Mouse (Mus musculus) lung, embryonic 16.5 days (tissue): Measurements from ENCODE around the gene Tbc1d8b. TPM values are rescaled to one million over a fixed set of nuclear protein-coding genes. Genes with fewer than 3 reads are reported as not detected.
A peak's percentile ranks its signal among the peaks of the same experiment; 100 is the strongest.

Source experiments
- ATAC-seq: fragments of 200-750 bp; cut with Nextera tagmentation; 2 replicates; pipeline ENCODE4 v1.8.0; 2017; ENCODE audit warnings: low read depth, mild to moderate bottlenecking, moderate library complexity
- H3K27ac ChIP-seq: fragments of 300-500 bp; sonication (generic); 2 replicates; pipeline ENCODE4 v1.5.1; 2014; ENCODE audit warnings: mild to moderate bottlenecking, control low read depth, low read length
- H3K27me3 ChIP-seq: fragments of 300-500 bp; sonication (generic); 2 replicates; pipeline ENCODE4 v1.6.1; 2014; ENCODE audit warnings: low read depth, low read length, mixed read lengths; ENCODE audit not compliant: control insufficient read depth, insufficient read depth
- H3K36me3 ChIP-seq: fragments of 300-500 bp; sonication (generic); 2 replicates; pipeline ENCODE4 v1.6.1; 2014; ENCODE audit warnings: low read length; ENCODE audit not compliant: control insufficient read depth, insufficient read depth
- H3K4me1 ChIP-seq: fragments of 300-500 bp; sonication (generic); replicated peaks from 2 replicates; pipeline ENCODE4 v1.6.1; 2014; ENCODE audit warnings: low read length, mixed read lengths; ENCODE audit not compliant: control insufficient read depth, insufficient read depth
- H3K4me2 ChIP-seq: fragments of 300-500 bp; sonication (generic); 2 replicates; pipeline ENCODE4 v1.6.1; 2014; ENCODE audit warnings: low read depth, low read length, control low read depth
- H3K4me3 ChIP-seq: fragments of 300-500 bp; sonication (generic); 2 replicates; pipeline ENCODE4 v1.5.1; 2014; ENCODE audit warnings: mild to moderate bottlenecking, low read length, control low read depth
- H3K9ac ChIP-seq: fragments of 300-500 bp; sonication (generic); 2 replicates; pipeline ENCODE4 v1.6.1; 2014; ENCODE audit warnings: low read length, control low read depth
- H3K9me3 ChIP-seq: fragments of 300-500 bp; sonication (generic); 2 replicates; pipeline ENCODE4 v1.6.1; 2016; ENCODE audit warnings: low read length; ENCODE audit not compliant: control insufficient read depth
- WGBS: fragments of 180-500 bp; shearing (Covaris S2); extraction: QIAGEN DNeasy Blood & Tissue Kit; methylation state at CpG from one replicate; pipeline ENCODE4 v1.1.7; 2014; 5-methylcytosine and 5-hydroxymethylcytosine counted together
- polyA plus RNA-seq: library from polyadenylated mRNA; unstranded; fragments of >200 nt; fragmentation: Nextera tagmentation; extraction: Ambion mirVana; gene quantifications from 2 replicates; pipeline ENCODE4 v1.2.1, GENCODE M21; 2015

The Tbc1d8b gene
- polyA plus RNA-seq, 1 experiment from 2014 or later: 4.9 TPM

GRCm38 (mm10) chrX:139775084-139775612 is 90.4 kb downstream of the Tbc1d8b start:
- no peak overlapping the region for H3K9ac ChIP-seq
- no peaks in the 10 kb centered on the region for H3K27me3 ChIP-seq
- whole genome bisulfite sequencing: 49% methylated on average over 7 of the region's 7 CpGs
- H3K4me2 ChIP-seq: no peak overlapping the region
- H3K36me3 ChIP-seq: no peaks in the 10 kb centered on the region
- H3K27ac ChIP-seq: no peak overlapping the region
- H3K4me1 ChIP-seq: no peaks in the 10 kb centered on the region
- no peaks in the 10 kb centered on the region for H3K9me3 ChIP-seq
- no peak overlapping the region for H3K4me3 ChIP-seq
- ATAC-seq: 0 out of 2 replicates have a peak, but pooled peaks have one; percentile 28

DNA sequence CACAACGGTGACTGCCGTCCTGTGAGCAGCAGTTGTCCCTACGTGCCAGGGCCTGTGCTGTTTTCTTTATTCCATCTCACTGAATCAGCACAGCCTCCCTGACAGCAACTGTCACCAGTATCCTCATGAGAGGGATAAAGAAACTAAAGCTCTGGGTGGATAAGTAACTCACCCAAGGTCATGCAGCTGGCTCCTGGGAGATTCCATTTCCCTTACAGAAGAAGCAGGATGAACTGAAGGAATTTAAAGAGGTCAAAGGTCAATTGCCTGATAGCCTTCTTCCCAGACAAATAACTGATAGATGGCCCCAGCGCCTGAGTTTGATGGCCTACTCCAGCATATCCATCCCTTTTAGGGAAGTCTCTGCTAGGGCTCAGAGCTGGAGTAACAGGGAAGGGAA is 92.6 kb downstream of the Tbc1d8b start:
- Histone ChIP-seq H3K4me1 (no peaks in the 10 kb centered on the region), H3K36me3 (no peaks in the 10 kb centered on the region), H3K27ac (no peak overlapping the region), H3K27me3 (no peaks in the 10 kb centered on the region), H3K9ac (no peak overlapping the region), H3K9me3 (no peaks in the 10 kb centered on the region), H3K4me2 (no peak overlapping the region), H3K4me3 (no peak overlapping the region)
- ATAC-seq: no peak
- 54% methylated on average over 4 of the region's 4 CpGs for WGBS

DNA sequence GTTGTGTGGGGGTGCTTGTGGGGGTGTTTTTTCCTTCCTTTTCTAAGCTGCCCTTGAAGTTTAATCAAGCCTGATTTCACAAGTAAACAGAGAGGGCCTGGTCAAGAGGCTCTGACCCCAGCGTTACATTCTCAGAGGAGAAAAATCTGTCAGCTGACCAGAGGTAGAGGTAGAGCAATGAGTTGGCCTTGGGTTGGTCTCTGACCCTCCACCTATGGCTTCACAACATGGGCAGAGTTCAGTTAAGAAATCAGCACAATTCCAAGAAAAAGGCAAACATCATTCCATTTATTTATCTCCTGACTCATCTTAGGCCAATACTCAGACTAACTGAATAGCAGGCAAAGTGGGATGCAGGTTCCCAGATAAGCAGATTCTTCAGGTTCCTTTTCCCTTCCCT is 94.1 kb downstream of the Tbc1d8b start:
- no peaks in the 10 kb centered on the region for H3K36me3 ChIP-seq
- WGBS: 50% methylated on average over 1 of the region's 1 CpGs
- H3K27me3 ChIP-seq: no peaks in the 10 kb centered on the region; the same call in 1 of the 2 replicates
- ATAC-seq: no peak
- H3K9ac ChIP-seq: no peak overlapping the region
- no peaks in the 10 kb centered on the region for H3K4me1 ChIP-seq
- H3K9me3 ChIP-seq: no peaks in the 10 kb centered on the region
- H3K4me3 ChIP-seq: no peak overlapping the region
- H3K4me2 ChIP-seq: no peak overlapping the region
- no peak overlapping the region for H3K27ac ChIP-seq

DNA sequence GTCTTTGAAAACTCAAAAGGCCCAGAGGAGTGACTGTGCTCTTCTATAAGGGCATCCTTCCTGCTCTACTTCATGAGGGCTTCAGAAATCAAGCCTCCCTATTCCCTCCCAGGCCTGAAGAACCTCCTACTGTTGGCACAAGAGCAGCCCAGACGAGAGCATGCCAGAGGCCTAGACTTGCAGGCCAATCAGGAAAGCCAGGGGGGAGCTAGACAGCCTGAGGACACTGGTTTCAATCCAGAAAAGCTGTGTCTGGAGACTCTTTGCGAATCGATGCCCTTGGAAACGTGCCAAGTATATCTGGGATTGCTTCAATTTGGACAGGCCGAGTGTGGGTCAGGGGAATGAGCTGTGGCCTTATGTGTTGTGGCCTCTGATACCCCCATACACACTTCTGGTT is 94.6 kb downstream of the Tbc1d8b start:
- no peaks in the 10 kb centered on the region for H3K36me3 ChIP-seq
- H3K27me3 ChIP-seq: no peaks in the 10 kb centered on the region; the same call in 1 of the 2 replicates
- no peaks in the 10 kb centered on the region for H3K4me1 ChIP-seq
- H3K27ac ChIP-seq: no peak overlapping the region
- H3K9ac ChIP-seq: no peak overlapping the region
- WGBS: 69% methylated on average over 5 of the region's 5 CpGs
- no peak for ATAC-seq
- no peak overlapping the region for H3K4me2 ChIP-seq
- H3K9me3 ChIP-seq: no peaks in the 10 kb centered on the region
- H3K4me3 ChIP-seq: no peak overlapping the region

- H3K27me3 ChIP-seq: no peaks in the 10 kb centered on the region; the same call in 1 of the 2 replicates
- no peaks in the 10 kb centered on the region for H3K9me3 ChIP-seq
- no peak overlapping the region for H3K4me2 ChIP-seq
- H3K4me1 ChIP-seq: no peaks in the 10 kb centered on the region; the same call in 1 of the 2 replicates
- ATAC-seq: peak; percentile 52
- no peak overlapping the region for H3K4me3 ChIP-seq
- WGBS: 29% methylated on average over 3 of the region's 3 CpGs
- no peaks in the 10 kb centered on the region for H3K36me3 ChIP-seq
- H3K27ac ChIP-seq: no peak overlapping the region
- no peak overlapping the region for H3K9ac ChIP-seq
These were observed 96.2 kb downstream of the Tbc1d8b start for GRCm38 (mm10) chrX:139780988-139781387.

GRCm38 (mm10) chrX:139781563-139781962 is 96.8 kb downstream of the Tbc1d8b start:
- no peak for ATAC-seq
- Histone ChIP-seq H3K9ac (no peak overlapping the region), H3K27me3 (no peaks in the 10 kb centered on the region; the same call in 1 of the 2 replicates), H3K27ac (no peak overlapping the region), H3K36me3 (no peaks in the 10 kb centered on the region), H3K9me3 (no peaks in the 10 kb centered on the region), H3K4me2 (no peak overlapping the region), H3K4me1 (no peaks in the 10 kb centered on the region; the same call in 1 of the 2 replicates), H3K4me3 (no peak overlapping the region)
- 76% methylated on average over 4 of the region's 4 CpGs for WGBS

DNA sequence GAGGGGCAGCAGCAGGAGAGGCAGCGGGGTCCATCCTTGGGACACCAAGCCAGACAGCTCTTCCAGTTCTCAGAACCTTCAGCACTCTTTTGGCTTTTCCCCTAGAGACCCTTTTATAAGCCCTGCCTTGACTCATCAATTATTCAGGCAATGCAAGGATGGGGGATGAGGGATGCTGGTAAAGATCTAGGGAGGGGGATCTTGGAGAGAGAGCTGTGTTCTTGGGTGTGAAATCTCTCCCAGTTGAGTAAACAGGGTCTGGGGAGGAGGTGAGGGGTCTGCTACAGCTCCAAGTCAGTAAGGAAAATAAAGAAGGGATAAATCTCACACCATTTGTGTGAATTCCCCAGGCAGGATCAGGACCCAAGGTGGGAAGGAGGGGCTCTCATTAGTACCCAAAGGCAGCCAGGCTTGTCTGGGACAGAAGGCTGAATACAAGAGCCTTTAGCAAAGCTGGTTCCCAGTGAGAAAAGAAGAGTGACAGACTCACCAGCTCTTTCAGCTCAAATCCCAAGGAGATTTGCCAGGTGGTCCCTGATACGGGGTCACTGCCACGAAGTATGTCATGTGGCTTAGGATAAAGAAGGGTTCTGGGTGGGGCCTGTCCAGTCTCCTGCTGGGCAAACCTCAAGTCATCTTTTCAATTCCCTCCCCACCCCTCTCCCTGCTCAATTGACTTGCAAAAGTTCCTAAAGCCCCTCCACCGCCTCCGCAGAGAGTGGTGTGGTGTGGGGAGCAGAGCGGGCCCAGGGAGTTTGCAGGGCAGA is 97.7 kb downstream of the Tbc1d8b start, which contains the start of gene Ripply1:
Gene Ripply1 (minus strand): TSS at position 76 of the 767 bp plus-strand sequence.
- ATAC-seq: no peak
- no peak within 1 kb of the TSS for H3K27ac ChIP-seq
- no peaks in the 10 kb centered on the region; the same call in 1 of the 2 replicates for H3K4me1 ChIP-seq
- H3K4me3 ChIP-seq: no peak within 1 kb of the TSS
- H3K27me3 ChIP-seq: no peaks in the 10 kb centered on the region; the same call in 1 of the 2 replicates
- H3K9ac ChIP-seq: no peak within 1 kb of the TSS
- no peaks in the 10 kb centered on the region for H3K9me3 ChIP-seq
- no peak within 1 kb of the TSS for H3K4me2 ChIP-seq
- H3K36me3 ChIP-seq: no peaks in the 10 kb centered on the region
- WGBS: 62% methylated on average over 6 of the region's 6 CpGs

DNA sequence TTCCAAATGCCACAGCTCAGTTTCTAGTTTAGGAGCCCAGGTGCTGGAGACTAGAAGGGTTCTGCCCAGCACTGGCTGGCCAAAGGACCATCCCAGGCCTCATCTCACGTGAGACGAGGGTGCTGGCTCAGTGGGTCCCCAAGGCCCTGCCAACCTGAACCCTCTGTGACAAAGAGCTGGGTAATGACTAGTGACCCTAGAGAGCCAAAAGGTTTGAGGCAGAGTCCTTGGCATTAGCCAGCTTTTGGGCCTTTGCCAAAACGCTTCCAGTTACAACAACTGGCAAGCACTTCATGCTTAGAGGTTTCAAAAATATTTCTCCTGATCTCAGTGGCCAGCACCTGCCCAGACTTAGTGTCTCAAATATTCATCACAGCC is 98.2 kb downstream of the Tbc1d8b start:
- WGBS: 90% methylated on average over 3 of the region's 3 CpGs
- Histone ChIP-seq H3K27me3 (no peaks in the 10 kb centered on the region; the same call in 1 of the 2 replicates), H3K9me3 (no peaks in the 10 kb centered on the region), H3K4me1 (no peaks in the 10 kb centered on the region; the same call in 1 of the 2 replicates), H3K9ac (no peak overlapping the region), H3K4me2 (no peak overlapping the region), H3K4me3 (no peak overlapping the region), H3K27ac (no peak overlapping the region), H3K36me3 (no peaks in the 10 kb centered on the region)
- ATAC-seq: 0 out of 2 replicates have a peak, but pooled peaks have one; percentile 12

DNA sequence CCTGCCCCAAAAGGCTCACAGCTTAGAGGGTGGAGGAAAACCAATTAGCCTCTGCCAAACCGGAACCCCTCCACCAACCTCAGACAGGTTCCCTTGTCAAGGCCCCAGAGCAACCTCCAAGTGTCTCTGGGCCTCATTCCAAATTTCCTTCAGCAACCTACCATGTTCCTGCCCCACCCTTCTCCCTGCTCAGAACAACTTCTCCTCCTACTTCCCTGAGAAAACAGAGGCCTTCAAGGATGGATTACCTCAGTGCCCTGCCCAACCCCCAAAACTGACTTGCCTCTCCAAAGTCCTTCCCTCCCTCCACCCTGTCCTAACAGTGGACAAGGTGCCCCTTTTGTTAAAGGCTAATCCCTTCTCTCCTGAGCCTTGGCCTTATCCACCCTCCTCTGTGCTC is 101.0 kb downstream of the Tbc1d8b start:
- Histone ChIP-seq H3K4me2 (no peak overlapping the region), H3K4me3 (no peak overlapping the region), H3K27ac (no peak overlapping the region), H3K36me3 (no peaks in the 10 kb centered on the region), H3K9me3 (no peaks in the 10 kb centered on the region), H3K4me1 (no peaks in the 10 kb centered on the region; the same call in 1 of the 2 replicates), H3K9ac (no peak overlapping the region), H3K27me3 (no peaks in the 10 kb centered on the region; the same call in 1 of the 2 replicates)
- peak; percentile 83 for ATAC-seq
- 56% methylated on average over 1 of the region's 1 CpGs for WGBS
